Mouse (Mus musculus) CH12F3 (cell line): ENCODE data around the gene Cdh4.

ENCODE experiments used
- in situ Hi-C: fragments of 300-500 bp; cut with MboI; formaldehyde crosslinking; loops from 2 replicates; pipeline ENCODE4 v1.14.3; 2020; ENCODE audit warnings: low sequenced_read_pairs

Gene Cdh4

GRCm38 (mm10) chr2:179463514-179463913 is 21.3 kb downstream of the Cdh4 start:
- in situ Hi-C loops: no loop called here

- in situ Hi-C loops: no loop called here
Observed at GRCm38 (mm10) chr2:179467839-179468445, 25.7 kb downstream of the Cdh4 start.

GRCm38 (mm10) chr2:179476622-179477021 is 34.4 kb downstream of the Cdh4 start:
- in situ Hi-C loops: no loop called here

GRCm38 (mm10) chr2:179480800-179481200 is 38.6 kb downstream of the Cdh4 start:
- in situ Hi-C loops: no loop called here

GRCm38 (mm10) chr2:179481363-179481762 is 39.1 kb downstream of the Cdh4 start:
- in situ Hi-C loops: no loop called here

GRCm38 (mm10) chr2:179488526-179489139 is 46.4 kb downstream of the Cdh4 start:
- in situ Hi-C loops: no loop called here

GRCm38 (mm10) chr2:179491891-179492290 is 49.7 kb downstream of the Cdh4 start:
- in situ Hi-C loops: no loop called here

GRCm38 (mm10) chr2:179494276-179494675 is 52.0 kb downstream of the Cdh4 start:
- in situ Hi-C loops: no loop called here

GRCm38 (mm10) chr2:179510439-179510838 is 68.2 kb downstream of the Cdh4 start:
- in situ Hi-C loops: no loop called here

GRCm38 (mm10) chr2:179516559-179516958 is 74.3 kb downstream of the Cdh4 start:
- in situ Hi-C loops: no loop called here

GRCm38 (mm10) chr2:179518456-179519032 is 76.3 kb downstream of the Cdh4 start:
- in situ Hi-C loops: no loop called here

- in situ Hi-C loops: no loop called here
Observed at GRCm38 (mm10) chr2:179519161-179519560, 76.9 kb downstream of the Cdh4 start.

- in situ Hi-C loops: no loop called here
Observed at GRCm38 (mm10) chr2:179519931-179520330, 77.7 kb downstream of the Cdh4 start.

- in situ Hi-C loops: no loop called here
Observed at GRCm38 (mm10) chr2:179520941-179521340, 78.7 kb downstream of the Cdh4 start.

- in situ Hi-C loops: no loop called here
Observed at GRCm38 (mm10) chr2:179521444-179521843, 79.2 kb downstream of the Cdh4 start.

- in situ Hi-C loops: no loop called here
Observed at GRCm38 (mm10) chr2:179522141-179522540, 79.9 kb downstream of the Cdh4 start.

GRCm38 (mm10) chr2:179526976-179527375 is 84.7 kb downstream of the Cdh4 start:
- in situ Hi-C loops: no loop called here

GRCm38 (mm10) chr2:179530436-179531040 is 88.3 kb downstream of the Cdh4 start:
- in situ Hi-C loops: no loop called here

GRCm38 (mm10) chr2:179533196-179533595 is 91.0 kb downstream of the Cdh4 start:
- in situ Hi-C loops: no loop called here

- in situ Hi-C loops: no loop called here
Observed at GRCm38 (mm10) chr2:179533881-179534280, 91.7 kb downstream of the Cdh4 start.

GRCm38 (mm10) chr2:179535204-179535603 is 93.0 kb downstream of the Cdh4 start:
- in situ Hi-C loops: no loop called here

- in situ Hi-C loops: no loop called here
Observed at GRCm38 (mm10) chr2:179536762-179537161, 94.5 kb downstream of the Cdh4 start.
